Mouse (Mus musculus) hindbrain, embryonic 14.5 days (tissue): ENCODE measurements around the gene Mrpl14. TPM values are rescaled to one million over a fixed set of nuclear protein-coding genes. Genes with fewer than 3 reads are reported as not detected.

ENCODE experiments used
- ATAC-seq: fragments of 200-750 bp; cut with Nextera tagmentation; 2 replicates; pipeline ENCODE4 v1.8.0; 2017; ENCODE audit warnings: moderate number of reproducible peaks, mild to moderate bottlenecking, moderate TSS enrichment, moderate library complexity; ENCODE audit not compliant: low FRiP score
- DNase-seq: peaks from one replicate; pipeline ENCODE4 v3.0.0-alpha.2; 2015; ENCODE audit warnings: low spot score
- H3K27ac ChIP-seq: fragments of 300-500 bp; sonication (generic); 2 replicates; pipeline ENCODE4 v1.5.1; 2014; ENCODE audit warnings: mild to moderate bottlenecking, moderate library complexity
- H3K27me3 ChIP-seq: fragments of 300-500 bp; sonication (generic); 2 replicates; pipeline ENCODE4 v1.6.1; 2014; ENCODE audit warnings: mild to moderate bottlenecking, low read length, mixed read lengths; ENCODE audit not compliant: control insufficient read depth, insufficient read depth
- H3K36me3 ChIP-seq: fragments of 300-500 bp; sonication (generic); replicated peaks from 2 replicates; pipeline ENCODE4 v1.6.1; 2014; ENCODE audit not compliant: control insufficient read depth, insufficient read depth
- H3K4me1 ChIP-seq: fragments of 300-500 bp; sonication (generic); replicated peaks from 2 replicates; pipeline ENCODE4 v1.6.1; 2014; ENCODE audit warnings: antibody characterized with exemption, low read length, mixed read lengths; ENCODE audit not compliant: control insufficient read depth, insufficient read depth
- H3K4me2 ChIP-seq: fragments of 300-500 bp; sonication (generic); replicated peaks from 2 replicates; pipeline ENCODE4 v1.6.1; 2014; ENCODE audit warnings: mild to moderate bottlenecking, moderate library complexity
- H3K4me3 ChIP-seq: fragments of 300-500 bp; sonication (generic); replicated peaks from 2 replicates; pipeline ENCODE4 v1.5.1; 2014; ENCODE audit warnings: mild to moderate bottlenecking, low read length
- H3K9ac ChIP-seq: fragments of 300-500 bp; sonication (generic); 2 replicates; pipeline ENCODE4 v1.6.1; 2014
- H3K9me3 ChIP-seq: fragments of 300-500 bp; sonication (generic); 2 replicates; pipeline ENCODE4 v1.6.1; 2016; ENCODE audit warnings: low read length; ENCODE audit not compliant: control insufficient read depth
- WGBS: fragments of 180-500 bp; shearing (Covaris S2); extraction: QIAGEN DNeasy Blood & Tissue Kit; methylation state at CpG from one replicate; pipeline ENCODE4 v1.1.7; 2014; 5-methylcytosine and 5-hydroxymethylcytosine counted together
- polyA plus RNA-seq: library from polyadenylated mRNA; unstranded; fragments of >200 nt; fragmentation: Nextera tagmentation; extraction: Ambion mirVana; gene quantifications from 2 replicates; pipeline ENCODE4 v1.2.1, GENCODE M21; 2014

Mrpl14 gene
- polyA plus RNA-seq, 1 experiment from 2014 or later, result 132 TPM

- WGBS, result 91% methylated on average over 9 of the region's 9 CpGs
- Histone ChIP-seq H3K4me1 (no peaks in the 10 kb centered on the region), H3K9ac (no peak overlapping the region)
Observed at GRCm38 (mm10) chr17:45696981-45697380, 10.9 kb downstream of the Mrpl14 start.

DNA sequence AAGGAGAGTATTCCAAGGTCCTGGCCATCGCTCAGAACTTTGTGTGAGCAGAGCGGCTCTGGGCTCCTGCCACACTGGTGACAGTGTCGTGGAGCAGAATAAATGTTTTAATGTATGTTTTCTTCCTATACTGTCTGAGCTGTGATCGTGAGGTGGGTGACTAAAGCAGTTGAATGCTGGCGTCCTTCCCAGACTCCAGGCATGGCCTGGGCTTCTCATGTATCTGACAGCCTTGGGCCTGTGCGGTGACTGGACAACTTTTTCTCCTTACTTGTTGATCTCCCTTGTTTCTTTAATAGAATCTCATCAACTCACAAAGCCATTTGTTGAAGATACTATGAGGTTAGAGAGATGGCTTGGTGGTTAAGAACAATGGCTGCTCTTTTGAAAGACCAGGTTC lies 12.2 kb downstream of the Mrpl14 start:
- ATAC-seq (no peak), DNase-seq (no peak)
- H3K27me3 ChIP-seq, result no peaks in the 10 kb centered on the region
- H3K27ac ChIP-seq, result no peak overlapping the region
- 89% methylated on average over 6 of the region's 6 CpGs for WGBS
- H3K4me2 ChIP-seq, result no peak overlapping the region
- no peaks in the 10 kb centered on the region for H3K9me3 ChIP-seq
- H3K4me1 ChIP-seq, result no peaks in the 10 kb centered on the region
- H3K9ac ChIP-seq, result no peak overlapping the region
- H3K4me3 ChIP-seq, result no peak overlapping the region
- H3K36me3 ChIP-seq, result peaks cover 22% of the 10 kb centered on the region

More at GRCm38 (mm10) chr17:45696981-45697380, 10.9 kb downstream of the Mrpl14 start:
- Histone ChIP-seq H3K9me3 (no peaks in the 10 kb centered on the region), H3K4me2 (no peak overlapping the region), H3K4me3 (no peak overlapping the region), H3K36me3 (peaks cover 22% of the 10 kb centered on the region), H3K27me3 (no peaks in the 10 kb centered on the region), H3K27ac (no peak overlapping the region)
- DNase-seq (no peak), ATAC-seq (no peak)

DNA sequence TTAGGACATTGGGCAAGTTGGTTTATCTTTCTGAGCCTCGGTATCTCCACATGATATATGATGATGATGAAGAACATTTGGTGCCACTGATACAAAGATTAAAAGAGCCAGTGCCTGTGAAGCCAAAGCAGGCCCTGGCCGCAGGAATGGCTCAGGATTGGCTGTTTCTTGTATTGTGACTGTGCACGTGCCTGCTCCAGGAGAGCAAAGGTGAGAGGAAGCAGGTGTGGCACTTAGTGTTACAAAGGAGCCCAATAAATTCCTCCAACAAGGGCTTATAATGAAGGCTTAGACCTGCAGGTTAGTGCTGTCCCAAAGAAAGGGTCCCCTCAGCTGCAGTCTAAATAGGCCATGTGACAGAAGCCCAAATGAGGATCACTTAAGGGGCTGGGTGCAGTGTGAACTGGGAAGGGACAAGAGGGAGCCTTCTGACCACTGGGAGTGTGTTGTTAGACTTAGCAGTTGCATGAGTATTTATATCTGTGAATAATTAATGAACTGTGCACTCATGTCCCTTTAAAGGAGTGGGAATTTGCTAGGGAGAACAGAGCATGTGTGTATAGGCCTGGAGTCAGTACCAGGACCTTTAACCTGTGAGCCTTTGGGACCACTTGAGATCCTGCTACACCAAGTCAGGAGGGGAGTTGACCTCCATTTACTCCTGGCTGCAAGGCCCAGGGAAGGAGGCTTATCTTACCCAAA lies 13.1 kb downstream of the Mrpl14 start:
- H3K4me3 ChIP-seq, result no peak overlapping the region
- no peaks in the 10 kb centered on the region for H3K9me3 ChIP-seq
- no peaks in the 10 kb centered on the region for H3K27me3 ChIP-seq
- no peaks in the 10 kb centered on the region for H3K4me1 ChIP-seq
- H3K4me2 ChIP-seq, result no peak overlapping the region
- H3K9ac ChIP-seq, result no peak overlapping the region
- H3K27ac ChIP-seq, result no peak overlapping the region
- ATAC-seq (no peak), DNase-seq (no peak)
- peaks cover 22% of the 10 kb centered on the region for H3K36me3 ChIP-seq
- 94% methylated on average over 3 of the region's 3 CpGs for WGBS

- Histone ChIP-seq H3K9ac (no peak overlapping the region), H3K4me2 (no peak overlapping the region)
Observed at GRCm38 (mm10) chr17:45700496-45701235, 14.5 kb downstream of the Mrpl14 start.

GRCm38 (mm10) chr17:45701236-45701591 lies 15.1 kb downstream of the Mrpl14 start:
- peaks cover 22% of the 10 kb centered on the region for H3K36me3 ChIP-seq
- H3K9me3 ChIP-seq, result no peaks in the 10 kb centered on the region
- no peak for ATAC-seq
- H3K9ac ChIP-seq, result no peak overlapping the region
- H3K4me1 ChIP-seq, result no peaks in the 10 kb centered on the region
- no peak overlapping the region for H3K4me3 ChIP-seq
- DNase-seq, result no peak
- no peaks in the 10 kb centered on the region for H3K27me3 ChIP-seq
- H3K4me2 ChIP-seq, result no peak overlapping the region
- 78% methylated on average over 9 of the region's 9 CpGs for WGBS
- H3K27ac ChIP-seq, result no peak overlapping the region

More at GRCm38 (mm10) chr17:45700496-45701235, 14.5 kb downstream of the Mrpl14 start:
- peaks cover 22% of the 10 kb centered on the region for H3K36me3 ChIP-seq
- no peaks in the 10 kb centered on the region for H3K4me1 ChIP-seq
- no peak for DNase-seq
- no peaks in the 10 kb centered on the region for H3K27me3 ChIP-seq
- no peak overlapping the region for H3K4me3 ChIP-seq
- WGBS, result 60% methylated on average over 10 of the region's 16 CpGs
- H3K9me3 ChIP-seq, result no peaks in the 10 kb centered on the region
- ATAC-seq, result no peak
- no peak overlapping the region for H3K27ac ChIP-seq

GRCm38 (mm10) chr17:45702254-45702653 lies 16.1 kb downstream of the Mrpl14 start:
- no peak overlapping the region for H3K27ac ChIP-seq
- H3K36me3 ChIP-seq, result peaks cover 15% of the 10 kb centered on the region
- H3K4me1 ChIP-seq, result no peaks in the 10 kb centered on the region
- no peaks in the 10 kb centered on the region for H3K27me3 ChIP-seq
- no peak overlapping the region for H3K9ac ChIP-seq
- H3K4me2 ChIP-seq, result no peak overlapping the region
- ATAC-seq, result no peak
- H3K9me3 ChIP-seq, result no peaks in the 10 kb centered on the region
- no peak overlapping the region for H3K4me3 ChIP-seq
- WGBS, result 41% methylated on average over 4 of the region's 4 CpGs
- no peak for DNase-seq

DNA sequence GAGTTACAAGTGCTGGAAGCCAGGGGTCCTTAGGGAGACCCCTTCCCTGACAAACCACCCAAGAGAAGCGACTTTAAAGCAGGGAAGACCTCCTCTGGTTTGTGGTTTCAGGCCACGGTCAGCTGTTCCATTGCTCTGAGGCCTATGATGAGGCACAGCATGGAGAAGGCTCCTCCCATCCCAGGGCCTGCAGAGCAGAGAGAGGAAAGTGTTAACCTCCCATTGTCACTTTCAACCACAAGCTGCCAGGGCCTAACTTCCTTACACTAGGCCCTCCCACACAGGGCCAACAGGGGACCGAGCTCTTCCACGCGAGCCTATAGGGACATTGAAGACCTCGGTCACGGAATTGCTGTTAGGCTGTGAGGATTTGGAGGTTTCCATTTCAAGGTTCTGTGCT lies 17.1 kb downstream of the Mrpl14 start:
- no peaks in the 10 kb centered on the region for H3K4me1 ChIP-seq
- 65% methylated on average over 7 of the region's 7 CpGs for WGBS
- H3K9ac ChIP-seq, result no peak overlapping the region
- H3K27ac ChIP-seq, result no peak overlapping the region
- DNase-seq (no peak), ATAC-seq (no peak)
- H3K27me3 ChIP-seq, result no peaks in the 10 kb centered on the region
- H3K4me3 ChIP-seq, result no peak overlapping the region
- no peaks in the 10 kb centered on the region for H3K9me3 ChIP-seq
- no peak overlapping the region for H3K4me2 ChIP-seq
- H3K36me3 ChIP-seq, result peaks cover 12% of the 10 kb centered on the region

GRCm38 (mm10) chr17:45706796-45707195 lies 20.7 kb downstream of the Mrpl14 start:
- Histone ChIP-seq H3K4me1 (no peaks in the 10 kb centered on the region), H3K36me3 (no peaks in the 10 kb centered on the region), H3K9ac (no peak overlapping the region), H3K9me3 (no peaks in the 10 kb centered on the region), H3K4me3 (no peak overlapping the region), H3K27me3 (no peaks in the 10 kb centered on the region), H3K4me2 (no peak overlapping the region), H3K27ac (no peak overlapping the region)
- WGBS, result 76% methylated on average over 5 of the region's 5 CpGs
- ATAC-seq (no peak), DNase-seq (no peak)

DNA sequence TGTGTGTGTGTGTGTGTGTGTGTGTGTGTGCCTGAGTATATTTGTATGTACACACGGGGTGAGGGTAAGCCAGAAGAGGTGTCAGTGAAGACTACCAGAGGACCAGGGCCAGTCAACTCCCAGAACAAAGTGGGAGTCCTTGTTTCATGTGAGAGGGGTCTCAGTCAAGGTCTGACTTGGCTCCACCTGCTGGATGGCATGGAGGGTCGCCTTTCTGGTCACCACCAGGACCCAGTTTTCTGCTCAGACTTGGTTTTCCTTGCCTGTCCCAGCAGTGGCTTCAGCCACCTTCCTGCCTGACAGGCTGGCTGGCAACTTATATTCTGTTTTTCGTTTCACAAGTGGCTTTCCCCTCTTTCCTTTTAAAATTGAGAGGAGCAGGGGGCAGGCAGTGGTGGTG lies 21.3 kb downstream of the Mrpl14 start:
- Histone ChIP-seq H3K4me2 (no peak overlapping the region), H3K4me3 (no peak overlapping the region), H3K9me3 (no peaks in the 10 kb centered on the region), H3K36me3 (no peaks in the 10 kb centered on the region), H3K27ac (no peak overlapping the region), H3K9ac (no peak overlapping the region), H3K4me1 (no peaks in the 10 kb centered on the region), H3K27me3 (no peaks in the 10 kb centered on the region)
- DNase-seq (no peak), ATAC-seq (no peak)
- 45% methylated on average over 3 of the region's 3 CpGs for WGBS
